Mouse (Mus musculus) adrenal gland, postnatal 14 days (tissue): ENCODE measurements around the gene Atg4b. TPM values are rescaled to one million over a fixed set of nuclear protein-coding genes. Genes with fewer than 3 reads are reported as not detected.
A peak's percentile ranks its signal among the peaks of the same experiment; 100 is the strongest.
"Not testable (repeated sequence)": the region's sequence is repeated elsewhere in the genome, so short reads cannot be mapped to it uniquely, and the experiment has no call there.

Source experiments
- DNase-seq: peaks from one replicate; pipeline ENCODE4 v3.0.0; 2021; ENCODE audit warnings: mixed read lengths
- total RNA-seq: library from RNA; stranded (reverse); gene quantifications from 2 replicates; pipeline ENCODE4 v1.2.3, GENCODE M21; 2021

The Atg4b gene
- total RNA-seq, 1 experiment from 2014 or later, result 69.4 TPM

DNA sequence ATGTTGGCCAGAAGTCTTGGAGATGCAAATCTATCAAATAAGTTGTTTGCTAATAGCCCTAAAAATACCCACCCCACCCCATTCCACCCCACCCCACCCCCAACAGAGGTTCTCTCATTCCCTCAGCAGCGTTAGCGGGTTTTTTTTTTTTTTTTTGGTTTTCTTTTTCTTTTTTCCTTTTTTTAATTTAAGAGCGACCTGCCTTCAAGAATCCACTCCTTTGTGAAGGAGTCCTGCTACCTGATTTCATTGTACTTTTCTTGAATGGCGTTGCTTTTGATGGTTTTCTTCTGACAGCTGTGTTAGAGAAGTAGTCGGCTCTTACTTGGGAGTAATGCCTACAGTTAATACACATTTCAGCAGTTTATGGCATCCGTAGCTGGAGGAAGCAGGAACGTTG, 4.3 kb downstream of the Atg4b start:
- no peak for DNase-seq

DNA sequence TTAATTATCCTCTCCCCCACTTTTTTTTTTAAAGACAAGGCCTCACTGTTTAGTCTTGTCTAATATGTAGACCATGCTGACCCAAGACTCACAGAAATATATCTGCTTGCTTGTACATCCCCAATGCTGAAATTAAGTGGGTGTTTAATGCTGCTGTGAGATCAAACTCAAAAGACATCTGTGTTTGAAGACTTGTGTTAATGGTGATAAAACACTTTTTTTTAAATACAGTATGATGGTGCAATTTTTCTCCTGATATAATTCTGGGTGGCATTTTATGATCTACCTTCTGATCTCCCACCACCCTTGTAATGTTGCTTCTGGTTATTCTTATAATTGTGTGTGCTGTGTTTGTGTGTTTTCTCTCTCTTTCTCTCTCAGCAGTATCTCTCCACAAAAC, 4.9 kb downstream of the Atg4b start:
- no peak for DNase-seq

DNA sequence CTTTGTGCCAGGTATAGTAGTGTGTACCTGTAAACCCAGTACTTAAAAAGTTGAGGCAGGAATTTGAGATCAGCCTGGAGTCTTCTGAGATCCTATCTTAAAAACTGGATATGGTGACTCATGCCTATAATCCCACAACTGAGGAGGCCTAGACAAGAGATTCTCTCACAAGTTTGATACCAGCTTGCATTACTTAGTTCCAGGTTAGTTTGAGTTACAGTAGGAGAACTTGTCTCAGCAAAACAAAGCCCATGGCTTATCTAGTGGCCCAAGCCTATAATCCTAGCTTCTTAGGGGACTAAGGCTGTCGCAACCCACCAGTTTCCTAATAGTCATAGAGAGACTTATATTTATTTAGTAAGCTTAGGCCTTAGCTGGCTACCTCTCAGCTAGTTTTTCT, 8.8 kb downstream of the Atg4b start:
- no peak for DNase-seq

DNA sequence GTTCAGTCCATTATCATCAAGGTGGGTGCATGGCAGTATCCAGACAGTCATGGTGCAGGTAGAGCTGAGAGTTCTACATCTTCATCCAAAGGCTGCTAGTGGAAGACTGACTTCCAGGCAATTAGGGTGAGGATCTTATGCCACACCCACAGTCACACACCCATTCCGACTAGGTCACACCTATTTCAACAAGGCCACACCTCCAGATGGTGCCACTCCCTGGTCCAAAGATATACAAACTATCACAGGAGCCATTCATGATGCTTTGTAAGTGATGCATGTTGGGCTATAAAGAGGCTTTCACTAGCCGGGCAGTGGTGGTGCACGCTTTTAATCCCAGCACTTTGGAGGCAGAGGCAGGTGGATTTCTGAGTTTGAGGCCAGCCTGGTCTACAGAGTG, 12.2 kb downstream of the Atg4b start:
- DNase-seq, result not testable (repeated sequence)

DNA sequence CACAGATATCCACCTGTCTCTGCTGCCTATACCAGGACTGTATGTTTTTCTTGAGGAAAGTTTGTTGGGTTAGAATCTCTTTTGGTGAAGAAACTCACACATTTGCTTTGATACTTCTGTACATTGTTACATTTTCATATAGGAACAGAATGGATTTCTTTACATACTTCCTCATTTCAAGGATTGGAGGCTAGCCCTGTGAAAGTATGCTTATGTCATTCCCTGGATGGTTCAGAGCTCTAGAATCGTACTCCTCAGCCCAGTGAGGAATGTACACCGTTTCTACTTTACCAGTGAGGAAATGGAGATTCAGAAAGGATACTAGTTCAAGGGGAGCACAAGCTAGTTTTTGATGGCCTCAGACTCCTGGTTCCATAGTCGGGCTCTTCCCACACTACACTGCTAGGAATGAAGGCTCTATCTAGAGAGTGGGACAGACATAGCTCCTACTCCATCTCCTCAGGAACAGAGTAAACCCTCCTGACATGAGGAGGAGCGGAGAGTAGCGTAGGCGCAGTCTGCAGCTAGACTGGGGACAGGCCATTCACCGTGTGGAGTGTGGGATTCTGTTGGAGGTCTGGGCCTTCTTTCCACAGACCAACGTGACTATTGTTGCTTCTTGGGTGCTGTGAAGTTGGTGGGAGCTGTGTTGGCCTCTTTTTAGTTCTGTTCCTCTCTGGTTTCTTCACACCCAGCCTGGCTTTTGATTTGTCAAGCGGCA, 13.7 kb downstream of the Atg4b start:
- DNase-seq, result no peak

DNA sequence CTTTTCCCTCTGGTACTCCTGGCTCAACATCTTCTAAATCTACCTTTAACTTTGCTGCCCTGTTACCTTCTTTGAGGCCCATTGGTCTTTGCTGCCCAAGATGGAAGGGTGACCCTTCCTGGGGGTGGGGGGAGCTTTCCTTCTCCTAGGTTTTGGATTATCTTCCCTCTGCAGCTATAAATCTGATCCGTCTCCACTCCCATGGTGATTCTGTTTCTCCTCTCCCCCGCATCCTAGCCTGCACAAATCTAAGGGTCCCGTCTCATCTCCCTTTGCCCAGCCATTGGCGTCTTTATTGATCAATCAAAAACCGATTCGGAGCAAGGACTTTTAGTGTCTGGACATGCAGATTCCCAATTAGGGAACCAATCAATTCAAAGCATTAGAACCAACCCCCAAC, 16.3 kb downstream of the Atg4b start:
- no peak for DNase-seq

DNA sequence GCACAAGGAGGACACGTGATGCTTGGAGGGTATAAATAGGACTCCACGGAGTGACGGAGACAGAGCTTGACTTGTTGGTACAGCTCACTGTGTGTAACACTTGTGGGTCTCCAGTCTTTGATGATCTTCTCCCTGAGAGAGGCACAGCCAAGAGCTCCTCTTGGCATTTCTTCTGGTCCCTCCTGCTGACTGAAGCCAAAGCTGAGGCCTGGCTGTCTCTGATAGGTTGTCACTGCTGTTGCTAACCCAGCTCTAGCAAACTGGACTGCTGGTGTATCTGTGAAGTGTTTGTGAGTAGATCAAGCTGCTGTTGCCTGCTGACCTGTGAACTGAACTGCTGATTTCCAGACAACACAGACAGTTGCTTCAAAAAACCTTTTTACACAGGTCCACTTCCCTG, 18.6 kb downstream of the Atg4b start:
- DNase-seq, result no peak

DNA sequence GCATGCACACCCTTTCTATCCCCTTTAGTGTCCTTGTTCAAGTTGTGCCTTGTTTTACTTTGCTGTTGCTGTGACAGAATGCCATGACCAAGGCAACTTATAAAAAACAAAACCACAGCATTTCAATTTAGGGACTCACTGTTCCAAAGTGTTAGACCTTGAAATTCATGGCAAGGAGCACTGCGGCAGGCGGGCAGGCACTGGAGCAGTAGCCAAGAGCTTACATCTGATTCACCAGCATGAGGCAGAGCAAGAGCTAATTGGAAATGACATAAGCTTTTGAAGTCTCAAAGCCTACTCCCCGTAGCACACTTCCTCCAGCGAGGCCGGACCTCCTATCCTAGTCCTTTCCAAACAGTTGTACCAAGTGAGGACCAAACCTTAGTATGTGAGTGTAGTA, 25.4 kb downstream of the Atg4b start:
- DNase-seq, result no peak

DNA sequence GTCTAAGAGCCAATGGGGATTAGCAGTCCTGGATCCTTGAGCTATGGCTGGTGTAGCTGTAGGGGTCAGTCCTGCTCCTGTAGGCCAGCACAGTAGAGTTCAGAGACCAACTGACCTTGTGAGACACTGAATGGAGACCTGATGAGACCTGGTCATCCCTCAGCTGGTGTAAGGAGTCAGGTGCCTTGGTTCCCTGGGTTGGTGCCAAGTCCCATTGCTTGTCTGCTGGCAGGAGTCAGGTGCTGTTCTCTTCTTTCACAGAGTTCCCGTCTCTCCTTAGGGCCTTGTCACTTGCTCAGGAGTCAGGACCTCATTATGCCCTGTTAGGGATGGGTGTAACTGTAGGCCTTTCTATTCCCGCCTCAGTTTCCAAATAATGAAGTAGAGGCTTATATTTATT, 35.6 kb downstream of the Atg4b start:
- DNase-seq, result no peak

DNA sequence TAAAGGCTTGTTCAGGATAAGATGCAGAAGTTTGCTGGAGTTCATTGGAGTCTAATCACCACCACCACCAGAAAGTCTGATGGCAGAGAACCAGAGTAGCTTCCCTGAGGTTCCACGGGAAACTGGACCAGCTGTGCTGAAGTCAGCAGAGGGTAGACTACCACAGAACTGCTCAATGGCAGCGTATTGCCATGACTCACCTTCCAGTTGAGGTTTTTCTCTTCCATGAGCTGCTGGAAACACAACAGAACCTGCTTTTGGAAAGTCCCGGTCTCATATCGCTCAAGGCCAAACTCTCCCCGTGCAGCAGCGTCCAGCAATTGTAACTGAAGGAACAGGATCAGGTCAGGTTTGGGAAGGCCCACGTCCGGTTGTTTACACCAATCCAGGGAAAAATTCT, 43.2 kb downstream of the Atg4b start:
- DNase-seq, result no peak

DNA sequence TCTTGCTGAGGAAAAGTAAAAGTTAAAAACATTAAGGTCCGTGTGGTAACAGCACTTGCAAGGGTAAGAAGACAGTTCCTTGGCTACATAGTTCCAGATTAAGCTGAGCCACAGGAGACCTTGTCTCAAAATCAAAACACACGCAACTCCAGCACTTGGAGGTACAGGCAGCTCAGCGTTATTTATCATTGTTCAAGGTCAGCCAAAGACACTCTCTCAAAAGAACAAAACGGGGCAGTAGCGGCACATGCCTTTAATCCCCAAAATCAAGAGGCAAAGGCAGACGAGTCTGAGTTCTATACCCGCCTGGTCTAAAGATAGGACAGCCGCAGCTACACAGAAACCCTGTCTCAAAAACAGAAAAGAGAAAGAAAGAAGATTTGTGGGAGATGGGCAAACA, 44.6 kb downstream of the Atg4b start:
- DNase-seq, result peak; percentile 28

DNA sequence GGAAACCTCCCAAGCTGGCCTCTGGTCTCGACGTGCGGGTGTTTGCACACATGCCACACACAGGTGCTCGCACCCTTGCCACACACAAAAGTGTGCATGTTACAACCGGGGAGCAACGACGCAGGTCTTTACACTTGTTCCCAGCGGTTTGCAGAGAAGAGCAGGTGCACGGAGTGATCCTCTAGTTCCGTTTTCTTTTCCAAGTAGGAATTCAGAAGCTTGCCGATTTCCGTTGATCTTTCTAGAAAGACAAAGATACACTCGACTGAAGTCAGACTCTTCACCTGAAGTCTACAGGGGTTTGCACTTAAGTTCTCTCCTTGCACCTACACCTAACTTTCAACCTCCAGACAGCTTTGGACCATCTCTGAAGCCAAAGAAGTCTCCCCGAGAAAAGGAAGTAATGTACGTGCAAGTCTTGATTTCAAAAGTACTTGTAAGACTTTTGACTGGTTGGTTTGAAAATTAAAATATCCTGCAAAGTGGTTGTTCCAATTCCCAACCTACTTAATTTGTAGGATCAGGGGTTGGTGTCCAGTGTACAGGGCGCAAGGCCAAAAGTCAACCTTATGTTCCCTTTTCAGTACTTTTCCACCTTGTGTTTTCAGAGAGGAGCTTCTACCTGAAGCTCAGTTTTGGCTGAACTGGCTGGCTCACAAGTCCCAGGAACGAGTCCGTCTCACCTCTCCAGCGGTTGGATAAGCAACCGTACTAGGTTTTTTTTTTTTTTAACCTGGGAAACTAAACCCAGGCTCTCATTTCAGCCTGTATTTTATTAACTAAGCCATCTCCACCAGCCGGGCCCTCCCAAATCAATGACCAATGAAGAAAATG, 49.6 kb downstream of the Atg4b start:
- DNase-seq, result no peak

DNA sequence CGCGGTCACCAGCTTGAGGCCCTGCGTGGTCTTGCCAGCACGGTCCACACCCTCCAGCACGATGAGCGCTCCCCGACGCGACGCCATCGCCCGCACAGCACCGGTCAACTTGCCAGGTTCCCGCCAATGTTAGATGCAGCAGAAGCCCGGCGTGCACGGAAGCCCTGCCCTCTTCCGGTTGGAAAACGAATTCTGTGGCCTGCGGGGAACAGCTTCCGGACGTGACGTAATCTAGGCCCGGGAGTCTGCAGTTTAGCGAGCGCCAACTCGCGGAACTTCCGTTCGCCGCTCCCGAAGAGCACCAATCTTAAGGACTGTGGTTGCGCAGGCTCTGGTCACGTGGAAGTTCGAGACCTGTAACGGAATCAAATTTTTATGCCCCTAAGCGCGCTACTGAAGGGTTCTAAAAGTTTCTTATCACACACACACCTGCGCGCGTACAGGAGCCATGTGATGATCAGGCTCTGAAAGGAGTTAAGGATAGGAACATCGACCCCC, 50.5 kb downstream of the Atg4b start, which contains the start of gene Dtymk:
Dtymk (minus strand) TSS at position 194 of the 498 bp plus-strand sequence.
- DNase-seq, result peak; percentile 95

DNA sequence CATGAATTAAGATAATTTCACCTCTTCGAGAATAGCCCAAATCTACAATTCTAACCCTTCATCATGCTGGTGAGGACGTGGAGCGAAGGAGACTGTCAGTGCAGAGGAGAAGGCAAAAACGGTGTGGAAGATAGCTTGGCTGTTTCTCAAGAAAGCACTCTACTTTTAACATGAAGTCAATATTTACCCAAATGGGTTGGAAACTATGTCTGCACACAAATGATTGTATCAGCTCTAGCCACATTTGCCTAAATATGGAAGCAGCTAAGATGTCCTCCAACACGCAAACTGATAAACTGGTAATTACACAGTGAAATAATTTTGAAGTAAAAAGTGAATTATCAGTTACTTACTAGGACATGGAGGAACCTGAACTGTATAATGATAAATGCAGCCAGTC, 51.5 kb downstream of the Atg4b start:
- no peak for DNase-seq

DNA sequence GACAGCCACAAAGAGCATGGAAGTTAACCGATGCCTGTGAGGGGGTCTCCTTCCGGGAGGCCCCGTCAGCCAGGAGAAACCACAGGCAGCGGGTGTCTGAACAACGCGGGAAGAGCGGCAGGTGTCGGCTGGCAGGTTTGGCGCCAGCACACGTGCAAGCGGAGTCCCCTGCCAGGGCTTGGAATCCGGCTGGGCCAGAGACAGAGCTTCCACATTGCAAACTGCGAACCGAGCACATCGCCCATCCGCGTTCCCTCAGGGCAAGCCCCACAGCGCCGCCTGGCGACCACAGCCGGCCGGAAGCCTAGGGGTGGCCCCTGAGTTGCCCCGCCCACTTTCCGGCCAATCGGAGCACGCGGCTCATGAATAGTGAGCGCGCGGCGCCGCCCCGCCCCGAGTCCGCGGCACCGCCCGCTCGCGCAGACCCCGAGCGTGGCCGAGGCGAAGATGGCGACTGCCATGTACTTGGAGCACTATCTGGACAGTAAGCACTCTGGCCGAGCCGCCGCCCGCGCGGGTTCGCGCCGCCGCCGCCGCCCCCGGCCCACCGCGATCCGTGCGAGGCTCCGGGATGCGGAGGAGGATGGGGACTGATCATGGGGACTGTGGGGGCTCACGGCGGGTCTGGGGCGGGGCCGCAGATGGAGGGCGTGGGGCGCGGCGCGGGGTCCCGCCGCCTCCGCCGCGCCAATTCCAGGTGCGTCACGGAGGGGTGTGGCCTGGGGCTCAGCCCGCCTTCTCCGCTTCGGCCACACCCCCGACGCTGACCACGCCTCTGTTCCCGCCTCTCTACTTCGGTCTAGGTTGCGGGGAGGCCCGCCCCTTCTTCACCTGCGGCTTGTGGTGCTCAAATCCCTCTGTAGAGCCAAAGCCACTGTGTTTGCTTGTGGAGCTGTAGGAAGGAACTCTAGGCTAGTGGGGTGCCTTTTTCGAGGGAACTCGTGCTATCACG, 52.5 kb downstream of the Atg4b start, which contains the start of gene Ing5:
Ing5 (plus strand) TSS at position 410 of the 952 bp plus-strand sequence.
- DNase-seq, result peak; percentile 100

DNA sequence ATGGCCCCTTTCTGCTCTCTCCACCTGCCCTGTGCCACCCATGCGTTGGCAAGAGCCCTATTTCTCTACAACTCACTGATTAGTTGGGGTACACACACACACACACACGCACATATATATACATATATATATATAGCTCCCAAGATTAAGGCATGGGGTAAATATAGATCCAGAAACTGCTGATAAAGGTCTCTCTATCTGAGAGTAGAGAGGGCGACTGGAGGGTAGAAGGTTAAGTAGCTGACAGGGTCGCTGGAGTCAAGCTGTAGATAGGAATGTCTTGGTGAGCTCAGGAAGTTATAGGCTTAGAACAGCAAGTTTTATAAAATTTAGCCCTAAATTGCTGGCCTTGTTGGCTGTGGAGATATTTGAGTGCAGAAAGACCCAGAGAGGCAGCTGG, 53.5 kb downstream of the Atg4b start:
- no peak for DNase-seq

DNA sequence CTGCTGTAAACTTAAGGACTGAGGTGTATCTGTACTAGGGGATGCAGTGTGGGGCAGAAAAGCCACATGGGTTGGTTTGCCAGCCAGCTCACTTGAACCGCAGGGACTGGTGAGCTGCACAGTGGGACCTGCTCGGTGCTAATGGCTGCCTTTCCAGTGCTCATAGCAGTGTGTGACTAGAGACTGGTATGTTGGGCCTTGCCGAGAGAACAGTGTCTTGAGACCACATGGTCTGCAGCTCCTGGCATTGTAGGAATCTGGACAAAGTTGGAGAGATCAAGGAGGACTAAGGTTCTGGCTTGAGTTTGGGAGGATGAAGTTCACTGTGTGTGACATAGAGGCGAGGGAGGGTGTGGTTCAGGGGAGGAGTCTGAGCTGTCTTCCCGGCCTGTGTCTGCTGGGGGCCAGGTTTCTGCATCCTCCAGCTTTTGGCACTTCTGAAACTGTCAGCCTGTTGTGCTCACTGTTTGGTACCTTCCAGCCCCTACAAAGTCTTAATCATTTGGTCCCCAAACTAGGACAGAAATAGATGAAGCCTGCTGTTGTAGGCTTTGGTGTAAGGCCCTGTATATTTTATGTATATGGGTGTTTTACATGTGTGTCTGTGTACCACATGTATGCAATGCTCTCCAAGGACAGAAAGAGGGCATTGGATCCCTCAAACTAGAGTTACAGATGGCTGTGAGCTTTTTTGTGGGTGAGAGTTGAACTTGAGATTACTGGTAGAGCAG, 54.1 kb downstream of the Atg4b start:
- no peak for DNase-seq

DNA sequence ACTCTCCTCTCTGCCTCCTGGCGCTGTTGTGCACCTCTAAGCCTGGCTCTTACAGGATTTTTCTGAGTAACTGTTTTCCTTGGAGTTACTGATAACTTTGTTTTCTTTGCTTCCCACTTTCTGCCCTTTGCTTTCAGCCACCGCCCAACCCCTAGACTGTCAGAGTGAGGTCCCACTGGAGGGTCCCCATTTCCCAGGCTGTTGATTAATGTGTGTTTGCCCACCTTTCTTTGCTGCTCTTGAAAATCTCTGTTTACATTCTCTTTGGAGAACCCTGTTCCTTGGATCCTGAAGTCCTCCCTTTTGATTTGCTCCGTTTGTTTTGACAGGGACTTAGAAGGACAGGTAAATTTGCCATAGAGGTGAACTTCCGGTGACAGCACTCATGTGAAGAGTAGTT, 57.6 kb downstream of the Atg4b start:
- DNase-seq, result no peak

DNA sequence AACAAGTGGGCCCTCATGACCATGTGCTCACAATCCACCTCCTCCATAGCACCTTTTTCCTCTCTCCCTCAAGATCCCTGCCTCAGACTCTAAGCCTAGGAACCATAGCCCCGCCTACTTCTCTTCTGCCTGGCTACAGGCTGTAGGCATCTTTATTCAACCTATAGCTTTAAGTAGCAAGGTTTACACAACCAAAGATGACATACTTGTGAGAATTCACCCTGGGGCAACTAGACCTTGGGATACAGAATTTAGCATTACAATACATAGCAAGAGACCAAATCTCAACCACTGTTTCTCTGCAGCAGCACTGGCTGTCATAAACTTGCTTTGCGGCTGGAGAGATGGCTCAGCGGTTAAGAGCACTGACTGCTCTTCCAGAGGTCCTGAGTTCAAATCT, 58.7 kb downstream of the Atg4b start:
- DNase-seq, result no peak

DNA sequence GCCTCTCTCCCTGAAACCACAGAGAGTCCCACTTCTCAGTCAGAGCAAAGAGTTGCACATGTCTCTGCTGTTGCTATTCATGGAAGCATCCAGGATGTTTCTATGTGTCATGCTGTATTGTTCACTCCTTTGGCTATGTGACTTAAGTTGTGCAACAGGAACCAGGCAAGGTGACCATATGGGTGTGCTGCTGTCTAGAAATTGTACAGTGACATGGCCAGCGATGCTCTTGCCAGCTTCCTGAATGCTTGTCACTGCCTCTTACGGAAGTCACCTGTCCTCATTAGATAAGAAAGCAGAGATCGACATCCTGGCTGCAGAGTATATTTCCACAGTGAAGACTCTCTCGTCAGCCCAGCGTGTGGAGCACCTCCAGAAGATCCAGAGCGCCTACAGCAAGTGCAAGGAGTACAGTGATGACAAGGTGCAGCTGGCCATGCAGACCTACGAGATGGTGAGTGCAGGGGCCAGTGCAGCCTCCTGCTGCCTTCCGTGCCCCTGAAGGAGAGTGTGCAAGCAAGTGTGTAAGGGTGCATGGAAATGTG, 60.3 kb downstream of the Atg4b start:
- DNase-seq, result no peak

DNA sequence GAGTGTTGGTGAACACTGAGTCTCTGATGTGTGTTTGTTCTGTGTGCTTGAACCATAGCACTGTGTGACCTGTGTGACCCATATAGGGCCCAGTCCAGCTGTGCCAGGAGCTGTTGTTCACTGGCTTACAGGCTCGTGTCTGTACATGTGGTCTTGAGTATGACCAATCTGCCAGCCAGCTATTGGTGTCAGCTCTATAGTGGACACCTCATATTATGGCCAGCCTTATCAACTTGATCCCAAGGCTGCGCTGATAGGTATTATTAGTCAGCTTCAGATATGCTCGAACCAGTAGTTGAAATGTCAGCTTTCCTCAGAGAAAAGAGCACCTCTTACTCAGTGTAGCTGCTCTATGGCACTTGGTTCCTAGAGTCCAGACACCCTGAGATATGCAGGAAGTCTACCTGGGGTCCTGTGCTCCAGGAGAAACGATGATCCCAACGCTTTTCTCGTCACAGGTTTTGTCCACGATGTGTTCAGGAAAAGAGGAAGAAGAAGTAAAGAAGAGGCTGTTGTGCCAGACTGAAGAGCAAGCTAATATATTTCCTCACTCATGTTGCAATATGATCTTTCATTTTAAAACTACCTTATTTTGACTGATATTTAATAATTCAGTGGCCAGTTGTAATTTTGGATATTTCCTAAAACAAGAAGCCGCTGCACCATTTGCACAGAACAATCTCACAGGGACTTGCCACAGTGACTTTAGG, 66.7 kb downstream of the Atg4b start:
- DNase-seq, result peak; percentile 26
